Mouse (Mus musculus) frontal cortex, adult (tissue): ENCODE measurements at regions not wholly inside any gene's neighbourhood (a gene's known extent, or its start where the extent isn't known, plus 50 kb on each side); places are given as distances from the start of the nearest gene placed in this dataset.

Experiments used
- ATAC-seq: cut with Nextera tagmentation; 2 replicates; pipeline ENCODE4 v1.9.2; 2017; ENCODE audit warnings: mild to moderate bottlenecking, moderate library complexity, mixed read lengths; ENCODE audit not compliant: low TSS enrichment

DNA sequence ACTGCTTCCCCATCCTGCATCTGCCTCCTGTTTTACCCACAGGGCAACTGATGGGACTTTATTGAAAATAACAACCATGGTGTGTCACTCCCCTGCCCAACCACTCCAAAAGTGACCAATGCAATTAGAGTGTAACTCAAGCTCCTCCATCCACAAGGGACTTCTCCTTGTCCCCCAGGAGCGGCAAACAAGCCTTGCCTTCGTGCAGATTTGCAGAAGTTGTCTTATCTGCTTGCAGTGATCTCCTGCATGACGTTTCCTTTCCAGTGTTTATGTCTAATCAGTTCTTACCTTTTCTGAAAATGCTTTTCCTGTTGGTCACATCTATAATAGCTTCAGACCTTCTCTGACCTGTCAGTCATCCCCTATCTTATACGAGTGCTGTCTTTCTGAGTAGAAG lies 100.5 kb upstream of the Rxylt1 start:
- no peak for ATAC-seq

DNA sequence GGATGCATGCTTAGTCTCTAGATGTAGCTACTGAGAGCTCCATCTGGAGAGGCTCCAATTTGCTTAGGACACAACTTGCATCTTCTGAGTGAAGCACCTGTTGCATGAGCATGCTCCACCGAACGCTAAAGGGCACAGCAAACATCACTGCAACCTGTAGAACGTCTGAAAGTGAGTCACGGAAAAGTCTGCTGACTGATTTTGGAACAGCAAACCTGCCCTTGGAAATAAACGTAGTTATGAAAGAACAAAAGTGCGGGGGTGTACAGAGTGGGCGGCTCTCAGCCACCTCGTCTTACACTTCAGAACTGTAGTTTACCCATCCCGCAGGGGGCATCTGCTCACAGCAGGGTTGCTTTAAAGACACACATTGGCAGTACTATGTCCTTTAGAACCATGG lies 97.0 kb upstream of the Rxylt1 start:
- ATAC-seq: peak; percentile 3; the same call in 1 of the 2 replicates

GRCm38 (mm10) chr10:122193343-122193742 lies 96.2 kb upstream of the Rxylt1 start:
- ATAC-seq: peak; percentile 98

- no peak for ATAC-seq
Measured at GRCm38 (mm10) chr10:122185152-122185745, 88.1 kb upstream of the Rxylt1 start.

DNA sequence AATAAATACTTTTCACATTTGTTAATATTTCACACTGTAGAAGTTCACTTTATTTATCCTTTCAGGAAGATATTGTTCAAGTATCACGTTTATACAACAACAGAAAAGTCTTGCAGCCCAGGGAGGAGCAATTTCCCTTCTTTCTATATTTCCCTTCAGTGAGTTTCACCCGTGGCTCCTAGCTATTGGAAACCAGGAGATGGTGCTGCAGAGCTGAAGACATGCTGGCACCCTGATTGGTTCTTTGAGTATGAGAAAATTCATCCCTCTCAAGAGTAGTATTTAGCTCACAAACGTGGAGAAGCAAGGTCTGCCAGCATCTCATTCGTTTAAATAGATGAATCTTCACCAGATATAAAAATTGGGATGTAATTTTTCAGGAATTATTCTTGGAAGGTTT lies 85.9 kb upstream of the Rxylt1 start:
- ATAC-seq: peak; percentile 96

DNA sequence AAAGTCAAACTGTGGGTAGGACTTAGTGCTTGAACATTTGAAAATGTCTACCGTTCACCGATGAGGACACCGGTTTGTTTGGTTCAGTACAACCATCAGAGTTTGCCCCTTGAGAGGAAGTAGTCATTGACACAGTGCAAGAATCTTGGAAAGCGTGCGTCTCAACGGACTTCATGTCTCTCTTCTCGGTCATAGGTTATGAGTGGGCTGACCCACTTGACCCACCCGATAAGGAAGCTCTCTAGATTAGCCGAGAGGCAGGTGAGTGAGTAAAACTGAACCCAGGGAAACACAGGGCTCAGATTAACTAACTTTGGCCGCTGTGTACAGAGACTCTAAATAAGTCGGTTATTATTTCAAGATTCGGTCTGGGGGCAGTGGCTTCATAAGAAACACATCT lies 51.9 kb upstream of the Rxylt1 start:
- ATAC-seq: no peak

- ATAC-seq: no peak
Measured at GRCm38 (mm10) chr10:122148609-122149008, 51.4 kb upstream of the Rxylt1 start.
